Mouse (Mus musculus) bone marrow macrophage, adult 2 months (primary cell): Measurements from ENCODE around the gene Styxl1. TPM values are rescaled to one million over a fixed set of nuclear protein-coding genes. Genes with fewer than 3 reads are reported as not detected.

ENCODE experiments used
- H3K27ac ChIP-seq: 2 replicates; pipeline ENCODE4 v1.5.1; 2012; ENCODE audit warnings: low read depth, low read length; ENCODE audit not compliant: insufficient read depth
- H3K4me1 ChIP-seq: 2 replicates; pipeline ENCODE4 v1.6.1; 2012; ENCODE audit warnings: low read length; ENCODE audit not compliant: control insufficient read depth, insufficient read depth
- H3K4me3 ChIP-seq: 2 replicates; pipeline ENCODE4 v1.5.1; 2012; ENCODE audit warnings: mild to moderate bottlenecking, low read length, moderate library complexity; ENCODE audit not compliant: insufficient read depth
- CTCF ChIP-seq: IDR thresholded peaks from 2 replicates; pipeline ENCODE4 v1.5.1; 2012; ENCODE audit warnings: low read depth, mild to moderate bottlenecking, low read length, moderate library complexity
- POLR2A ChIP-seq: IDR thresholded peaks from 2 replicates; pipeline ENCODE4 v1.6.1; 2012; ENCODE audit warnings: mild to moderate bottlenecking, low read depth, low read length, borderline replicate concordance
- polyA plus RNA-seq: library from polyadenylated mRNA; stranded (reverse); fragments of >200 nt; gene quantifications from 2 replicates; pipeline ENCODE4 v1.2.4, GENCODE M21; 2012; ENCODE audit not compliant: missing spikeins, insufficient read depth, insufficient read length

Gene Styxl1
- polyA plus RNA-seq, 1 experiment = 0.83 TPM

GRCm38 (mm10) chr5:135776546-135776945 is 1.6 kb downstream of the Styxl1 start:
- no peak for TF ChIP-seq CTCF
- no peak for TF ChIP-seq POLR2A
- Histone ChIP-seq H3K4me1 (peaks cover 38% of the 10 kb centered on the region), H3K4me3 (no peak overlapping the region), H3K27ac (no peak overlapping the region)

GRCm38 (mm10) chr5:135772519-135772918 is 5.7 kb downstream of the Styxl1 start:
- TF ChIP-seq CTCF (no peak), POLR2A (no peak)
- H3K27ac ChIP-seq = no peak overlapping the region
- H3K4me1 ChIP-seq = peaks cover 19% of the 10 kb centered on the region
- H3K4me3 ChIP-seq = no peak overlapping the region

- Histone ChIP-seq H3K27ac (no peak overlapping the region), H3K4me1 (no peaks in the 10 kb centered on the region), H3K4me3 (no peak overlapping the region)
- TF ChIP-seq CTCF = no peak
- no peak for TF ChIP-seq POLR2A
These were observed 13.2 kb downstream of the Styxl1 start for GRCm38 (mm10) chr5:135764971-135765370.

GRCm38 (mm10) chr5:135763526-135763925 is 14.7 kb downstream of the Styxl1 start:
- TF ChIP-seq POLR2A (no peak), CTCF (peak; percentile 88)
- H3K4me1 ChIP-seq = no peaks in the 10 kb centered on the region
- H3K27ac ChIP-seq = no peak overlapping the region

GRCm38 (mm10) chr5:135761881-135762280 is 16.3 kb downstream of the Styxl1 start:
- TF ChIP-seq CTCF = no peak
- TF ChIP-seq POLR2A = no peak
- Histone ChIP-seq H3K4me3 (no peak overlapping the region), H3K27ac (no peak overlapping the region), H3K4me1 (no peaks in the 10 kb centered on the region)

More at GRCm38 (mm10) chr5:135763526-135763925, 14.7 kb downstream of the Styxl1 start:
- no peak overlapping the region for H3K4me3 ChIP-seq

- H3K27ac ChIP-seq = no peak overlapping the region
These were observed 26.6 kb downstream of the Styxl1 start for GRCm38 (mm10) chr5:135751595-135751994.

GRCm38 (mm10) chr5:135751041-135751440 is 27.1 kb downstream of the Styxl1 start:
- no peak overlapping the region for H3K27ac ChIP-seq
- no peak overlapping the region for H3K4me3 ChIP-seq
- H3K4me1 ChIP-seq = no peaks in the 10 kb centered on the region
- TF ChIP-seq POLR2A = no peak
- TF ChIP-seq CTCF = no peak

More at GRCm38 (mm10) chr5:135751595-135751994, 26.6 kb downstream of the Styxl1 start:
- TF ChIP-seq CTCF = no peak
- TF ChIP-seq POLR2A = no peak
- H3K4me1 ChIP-seq = no peaks in the 10 kb centered on the region
- H3K4me3 ChIP-seq = no peak overlapping the region

- Histone ChIP-seq H3K4me3 (no peak overlapping the region; the same call in 1 of the 2 replicates), H3K27ac (peak overlapping the region; percentile 21; the same call in 1 of the 2 replicates), H3K4me1 (peaks cover 19% of the 10 kb centered on the region)
- no peak for TF ChIP-seq CTCF
- TF ChIP-seq POLR2A = no peak
These were observed 33.4 kb downstream of the Styxl1 start for GRCm38 (mm10) chr5:135744742-135745141.

GRCm38 (mm10) chr5:135743741-135744609 is 34.2 kb downstream of the Styxl1 start, which contains the start of gene Tmem120a:
TSS of gene Tmem120a (minus strand) at chr5:135744448.
- TF ChIP-seq CTCF = no peak
- TF ChIP-seq POLR2A = no peak
- peak within 1 kb of the TSS; percentile 98 for H3K4me3 ChIP-seq
- H3K4me1 ChIP-seq = peaks cover 19% of the 10 kb centered on the region
- peak within 1 kb of the TSS; percentile 42 for H3K27ac ChIP-seq

GRCm38 (mm10) chr5:135742941-135743740 is 35.0 kb downstream of the Styxl1 start:
- Histone ChIP-seq H3K4me1 (peaks cover 21% of the 10 kb centered on the region), H3K27ac (no peak overlapping the region), H3K4me3 (peak overlapping the region; percentile 98)
- TF ChIP-seq POLR2A (no peak), CTCF (no peak)
